Mouse (Mus musculus): ENCODE measurements around the gene Kctd11.

Gene Kctd11

DNA sequence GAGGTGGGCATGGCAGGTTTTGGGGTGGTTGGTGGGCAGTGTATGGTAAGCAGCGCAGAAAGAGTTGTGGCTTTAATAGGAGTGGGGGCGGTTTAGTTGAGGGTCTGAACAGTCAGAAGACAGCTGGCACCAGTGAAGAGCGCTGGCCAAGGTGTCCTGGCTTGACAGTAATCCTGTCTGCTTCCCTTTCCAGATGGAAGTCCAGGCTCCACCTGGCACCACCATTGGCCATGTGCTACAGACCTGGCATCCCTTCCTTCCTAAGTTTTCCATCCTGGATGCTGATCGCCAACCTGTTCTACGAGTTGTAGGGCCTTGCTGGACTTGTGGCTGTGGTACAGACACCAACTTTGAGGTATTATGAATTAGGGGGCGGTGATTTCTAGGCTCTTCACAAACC, 33.2 kb downstream of the Kctd11 start:
- no peak for DNase-seq

- peak in 1 of 2 experiments; percentile 47 for DNase-seq
Observed at GRCm38 (mm10) chr11:69846738-69847688, 34.2 kb downstream of the Kctd11 start.

GRCm38 (mm10) chr11:69846198-69846680, 35.0 kb downstream of the Kctd11 start, which contains the start of gene Plscr3:
TSS of gene Plscr3 (plus strand) at chr11:69846376.
- peak; percentile 94 to 96 for DNase-seq

- no peak for DNase-seq
Observed at GRCm38 (mm10) chr11:69838714-69839104, 42.5 kb downstream of the Kctd11 start.

- peak; percentile 88 to 91 for DNase-seq
Observed at GRCm38 (mm10) chr11:69837952-69838713, 43.1 kb downstream of the Kctd11 start, which contains the start of gene Tmem256. TSS of gene Tmem256 (plus strand) at chr11:69838514.

- no peak for DNase-seq
Observed at GRCm38 (mm10) chr11:69837604-69837951, 43.6 kb downstream of the Kctd11 start, which contains the start of gene Nlgn2. TSS of gene Nlgn2 (minus strand) at chr11:69837784.

DNA sequence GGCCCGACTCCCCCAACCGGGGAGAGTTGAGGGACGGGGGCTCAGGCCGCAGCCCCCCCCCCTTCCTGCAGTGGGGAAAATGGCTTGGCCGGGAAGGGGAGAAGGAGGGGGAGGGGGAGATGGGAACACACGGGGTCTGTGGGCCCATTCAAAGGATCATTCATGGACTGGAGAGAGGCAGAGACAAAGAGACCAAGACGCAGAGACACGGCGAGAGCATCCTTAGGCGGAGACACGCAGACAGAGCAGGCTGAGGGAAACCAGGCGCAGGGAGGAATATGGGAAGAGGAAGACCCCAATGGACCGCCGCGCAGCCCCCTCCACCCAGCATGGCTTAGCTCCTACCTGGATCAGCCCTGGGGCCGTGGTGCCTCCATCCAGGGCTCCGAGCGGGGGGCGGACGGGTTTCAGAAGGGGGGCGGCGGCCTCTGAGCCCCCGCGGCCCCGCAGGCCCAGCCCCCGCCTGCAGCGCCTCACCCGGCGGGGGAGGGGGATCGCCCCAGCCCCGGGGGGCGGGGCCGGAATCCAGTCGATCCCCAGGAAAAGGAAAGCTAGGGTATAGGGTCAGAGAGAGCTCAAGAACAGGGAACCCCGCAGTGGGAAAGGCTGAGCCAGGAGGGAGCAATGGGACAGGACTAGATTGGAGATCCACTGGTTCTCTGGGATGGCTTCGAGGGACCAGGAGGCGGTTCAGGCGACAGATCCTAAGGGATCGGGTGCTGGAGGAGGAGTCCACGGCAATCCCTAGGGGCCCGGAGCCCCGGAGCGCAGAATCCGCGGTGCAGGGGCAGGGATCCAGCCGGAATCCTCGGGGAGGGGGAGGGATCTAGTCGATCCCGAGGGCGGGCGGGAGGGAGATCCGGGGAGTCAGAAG, 44.3 kb downstream of the Kctd11 start:
- DNase-seq = peak; percentile 26 to 54

- no peak for DNase-seq
Observed at GRCm38 (mm10) chr11:69835966-69836335, 45.3 kb downstream of the Kctd11 start.

DNA sequence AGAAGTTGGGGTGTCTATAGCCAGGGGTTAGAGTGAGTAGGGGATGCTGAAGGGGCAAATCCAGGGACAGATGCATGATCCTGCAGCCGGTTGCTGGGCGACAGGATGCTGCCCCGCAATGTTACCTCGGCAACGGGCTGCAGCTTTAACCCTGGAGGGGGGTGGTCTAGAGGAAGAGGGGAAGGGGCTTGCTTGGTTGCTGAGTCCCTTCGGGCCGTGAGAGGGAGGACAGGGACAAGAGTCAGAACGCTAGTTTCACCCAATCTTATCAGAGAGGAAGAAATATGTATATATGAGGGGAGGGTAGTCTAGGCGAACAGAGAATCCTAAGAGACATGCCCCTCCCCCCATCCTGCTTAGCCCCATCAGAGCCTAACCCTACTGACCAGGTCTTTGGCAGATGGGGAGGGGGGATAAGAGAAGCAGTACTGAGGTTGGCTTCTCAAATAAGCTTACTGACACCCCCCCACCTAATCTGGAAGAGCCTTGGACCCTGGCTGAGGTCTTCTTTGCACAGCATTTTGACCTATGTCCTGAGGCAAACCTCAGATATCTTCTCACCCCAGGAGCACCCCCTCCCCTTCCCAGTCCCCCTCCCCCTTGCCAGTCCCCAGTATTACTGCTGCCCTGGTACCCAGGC, 45.8 kb downstream of the Kctd11 start:
- no peak for DNase-seq

- peak; percentile 60 to 73 for DNase-seq
Observed at GRCm38 (mm10) chr11:69834001-69834549, 47.1 kb downstream of the Kctd11 start.

DNA sequence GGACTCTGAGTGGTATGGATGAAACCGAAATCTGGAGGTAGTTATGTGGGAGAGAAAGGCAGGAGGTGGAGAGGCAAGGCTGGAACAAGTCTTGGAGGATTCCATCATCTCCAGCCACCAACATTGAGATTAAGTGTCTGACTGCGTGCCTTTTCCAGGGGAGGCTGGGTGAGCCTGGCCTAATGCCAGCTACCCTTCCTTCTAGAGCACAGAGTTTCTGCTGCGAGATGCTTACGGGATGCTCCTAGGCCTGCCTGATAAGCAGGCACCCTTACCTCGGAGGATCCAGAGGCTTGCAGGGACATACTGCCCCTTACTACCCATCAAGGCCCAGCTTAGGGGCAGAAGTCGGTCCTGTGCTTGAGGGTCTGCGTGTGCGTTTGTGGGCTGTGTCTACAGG, 47.7 kb downstream of the Kctd11 start:
- no peak for DNase-seq

DNA sequence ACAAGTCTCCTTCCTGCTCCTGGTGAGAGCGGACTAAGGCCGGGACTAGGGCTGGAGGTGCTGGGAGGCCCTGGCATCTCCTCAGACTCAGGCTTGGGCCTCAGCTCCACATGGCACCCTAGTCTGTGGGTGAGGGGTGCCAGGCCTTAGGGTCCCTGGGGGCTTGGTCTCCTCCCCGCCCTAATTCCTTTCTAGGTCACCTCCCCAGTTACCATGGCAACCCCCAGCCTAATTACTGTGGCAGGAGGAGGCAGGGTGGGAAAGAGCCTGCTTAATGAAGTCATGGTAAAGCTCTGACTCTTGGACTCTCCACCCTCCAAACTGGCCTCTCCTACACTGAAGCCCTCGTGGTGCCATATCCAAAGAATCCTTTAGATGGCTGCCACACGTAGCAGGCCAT, 52.4 kb downstream of the Kctd11 start:
- DNase-seq = no peak

Measured in thymus, postnatal 36 days (tissue).